Mouse (Mus musculus) heart, postnatal 36 days (tissue): Measurements from ENCODE around the gene Cdsn. TPM values are rescaled to one million over a fixed set of nuclear protein-coding genes. Genes with fewer than 3 reads are reported as not detected.

Experiments
- DNase-seq, 2 experiments: peaks; one replicate each; pipeline ENCODE4 v3.0.0; 2021 to 2022
- intact Hi-C: fragments of 180-260 bp; cut with DNase I; formaldehyde crosslinking; loops from one replicate; pipeline ENCODE4 v1.15.1; 2025
- total RNA-seq, 2 experiments: library from RNA; stranded (reverse); gene quantifications; 2 replicates each; pipeline ENCODE4 v1.2.3; 2021

The Cdsn gene
- total RNA-seq, 2 experiments from 2014 or later: 0.19 to 0.39 TPM

- DNase-seq: no peak
- intact Hi-C loops: no loop called here
Measured at GRCm38 (mm10) chr17:35567767-35568166, 15.8 kb downstream of the Cdsn start.

- DNase-seq: no peak
- intact Hi-C loops: no loop called here
Measured at GRCm38 (mm10) chr17:35569091-35569944, 17.4 kb downstream of the Cdsn start.

GRCm38 (mm10) chr17:35570836-35571235, 18.9 kb downstream of the Cdsn start:
- intact Hi-C loops: no loop called here
- no peak for DNase-seq

- no peak for DNase-seq
- intact Hi-C loops: no loop called here
Measured at GRCm38 (mm10) chr17:35571477-35571876, 19.5 kb downstream of the Cdsn start.

GRCm38 (mm10) chr17:35578211-35578610, 26.3 kb downstream of the Cdsn start:
- peak; percentile 73 to 85 for DNase-seq
- intact Hi-C loops: loop anchor here (1.0 kb wide), 1 partner anchor 34 kb away; no protein-coding TSS in a partner anchor

GRCm38 (mm10) chr17:35582900-35583299, 31.0 kb downstream of the Cdsn start:
- intact Hi-C loops: no loop called here
- no peak for DNase-seq

- DNase-seq: peak; percentile 70 to 80
- intact Hi-C loops: no loop called here
Measured at GRCm38 (mm10) chr17:35584330-35584937, 32.5 kb downstream of the Cdsn start.

- intact Hi-C loops: loop anchor here (5.0 kb wide), 1 partner anchor 140 kb away; no protein-coding TSS in a partner anchor
- DNase-seq: no peak
Measured at GRCm38 (mm10) chr17:35587291-35587690, 35.4 kb downstream of the Cdsn start.

GRCm38 (mm10) chr17:35588387-35588786, 36.5 kb downstream of the Cdsn start:
- intact Hi-C loops: loop anchor here (5.0 kb wide), 1 partner anchor 139 kb away; no protein-coding TSS in a partner anchor
- no peak for DNase-seq

- DNase-seq: peak; percentile 68 to 80
- intact Hi-C loops: no loop called here
Measured at GRCm38 (mm10) chr17:35590410-35591218, 38.7 kb downstream of the Cdsn start.

- intact Hi-C loops: no loop called here
- DNase-seq: no peak
Measured at GRCm38 (mm10) chr17:35591219-35591578, 39.3 kb downstream of the Cdsn start.

- no peak for DNase-seq
- intact Hi-C loops: no loop called here
Measured at GRCm38 (mm10) chr17:35591731-35592130, 39.8 kb downstream of the Cdsn start.

- no peak for DNase-seq
- intact Hi-C loops: no loop called here
Measured at GRCm38 (mm10) chr17:35592131-35592530, 40.2 kb downstream of the Cdsn start.

GRCm38 (mm10) chr17:35593786-35594185, 41.9 kb downstream of the Cdsn start:
- intact Hi-C loops: no loop called here
- no peak for DNase-seq

GRCm38 (mm10) chr17:35594456-35594855, 42.5 kb downstream of the Cdsn start:
- intact Hi-C loops: no loop called here

GRCm38 (mm10) chr17:35597399-35597798, 45.5 kb downstream of the Cdsn start:
- intact Hi-C loops: no loop called here
- no peak for DNase-seq

More at GRCm38 (mm10) chr17:35594456-35594855, 42.5 kb downstream of the Cdsn start:
- no peak for DNase-seq

- intact Hi-C loops: no loop called here
- no peak for DNase-seq
Measured at GRCm38 (mm10) chr17:35601249-35601648, 49.3 kb downstream of the Cdsn start, which contains the start of gene Sfta2. TSS of gene Sfta2 (plus strand) at chr17:35601549.

- DNase-seq: no peak
- intact Hi-C loops: no loop called here
Measured at GRCm38 (mm10) chr17:35601736-35602354, 49.9 kb downstream of the Cdsn start.
